Mouse (Mus musculus): ENCODE measurements at regions not wholly inside any gene's neighbourhood (a gene's known extent, or its start where the extent isn't known, plus 50 kb on each side); places are given as distances from the start of the nearest gene placed in this dataset.

- DNase-seq = no peak
These were observed 241.3 kb downstream of the 1500009L16Rik start for GRCm38 (mm10) chr10:83963779-83964643.

DNA sequence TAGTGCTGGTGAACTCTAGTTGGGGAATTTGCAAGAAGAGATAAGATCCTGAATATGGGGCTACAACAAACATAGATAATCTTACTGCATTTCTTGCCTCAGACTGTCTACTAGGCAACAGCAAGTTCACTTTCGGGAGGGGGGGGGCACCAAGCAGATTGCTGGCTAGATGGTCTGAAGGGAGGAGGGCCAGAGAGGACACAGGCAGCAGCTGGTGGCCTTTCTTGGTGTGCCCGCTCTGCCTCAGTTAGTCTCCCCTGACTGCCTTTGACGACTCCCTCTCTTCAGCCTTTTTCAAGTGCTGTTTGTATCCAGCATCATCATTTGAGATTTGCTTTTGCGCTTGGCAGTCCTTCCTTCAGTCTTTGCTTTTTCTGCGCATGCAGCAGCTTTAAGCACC lies 242.2 kb downstream of the 1500009L16Rik start:
- DNase-seq = no peak

GRCm38 (mm10) chr10:83970501-83970900 lies 247.8 kb downstream of the 1500009L16Rik start:
- DNase-seq = peak; percentile 53

DNA sequence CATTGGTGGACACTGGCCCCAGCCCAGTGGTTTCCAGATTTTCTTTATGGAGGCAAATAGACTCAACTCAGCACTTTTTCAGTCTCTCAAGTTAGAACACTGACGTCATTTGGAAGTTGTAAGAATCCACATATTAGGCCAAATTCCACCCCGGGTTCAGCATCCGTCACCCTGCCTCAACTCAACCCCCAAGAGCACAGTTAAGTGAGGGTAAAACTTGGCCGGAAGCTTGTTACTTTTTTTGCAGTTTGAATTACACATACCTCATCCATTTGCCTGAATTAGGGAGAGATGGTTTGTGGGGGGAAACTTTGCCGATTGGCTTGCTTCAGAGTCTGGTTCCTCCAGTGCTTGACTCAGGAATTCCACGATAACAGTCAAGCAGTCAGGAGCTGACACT lies 251.9 kb downstream of the 1500009L16Rik start:
- peak; percentile 43 for DNase-seq

DNA sequence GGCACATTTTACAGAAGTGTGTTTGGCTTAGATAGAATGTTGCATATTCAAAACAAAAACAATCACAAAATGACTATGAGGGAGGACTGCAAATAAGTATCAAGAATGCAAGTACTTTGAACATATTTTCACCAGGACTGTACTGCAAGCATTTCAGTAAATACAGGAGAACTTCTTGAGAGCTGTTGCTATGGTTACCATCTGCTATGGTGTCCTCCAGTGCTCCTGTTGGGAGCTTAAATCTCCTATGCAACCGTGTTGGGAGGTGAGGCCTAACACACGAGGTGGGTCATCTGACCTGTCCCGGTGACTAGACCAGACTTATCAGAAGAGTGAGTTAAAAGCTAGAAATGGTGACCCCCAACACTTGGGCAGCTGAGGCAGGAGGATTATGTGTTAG lies 253.9 kb downstream of the 1500009L16Rik start:
- DNase-seq = no peak

GRCm38 (mm10) chr10:83979930-83980329 lies 257.3 kb downstream of the 1500009L16Rik start:
- no peak for DNase-seq

DNA sequence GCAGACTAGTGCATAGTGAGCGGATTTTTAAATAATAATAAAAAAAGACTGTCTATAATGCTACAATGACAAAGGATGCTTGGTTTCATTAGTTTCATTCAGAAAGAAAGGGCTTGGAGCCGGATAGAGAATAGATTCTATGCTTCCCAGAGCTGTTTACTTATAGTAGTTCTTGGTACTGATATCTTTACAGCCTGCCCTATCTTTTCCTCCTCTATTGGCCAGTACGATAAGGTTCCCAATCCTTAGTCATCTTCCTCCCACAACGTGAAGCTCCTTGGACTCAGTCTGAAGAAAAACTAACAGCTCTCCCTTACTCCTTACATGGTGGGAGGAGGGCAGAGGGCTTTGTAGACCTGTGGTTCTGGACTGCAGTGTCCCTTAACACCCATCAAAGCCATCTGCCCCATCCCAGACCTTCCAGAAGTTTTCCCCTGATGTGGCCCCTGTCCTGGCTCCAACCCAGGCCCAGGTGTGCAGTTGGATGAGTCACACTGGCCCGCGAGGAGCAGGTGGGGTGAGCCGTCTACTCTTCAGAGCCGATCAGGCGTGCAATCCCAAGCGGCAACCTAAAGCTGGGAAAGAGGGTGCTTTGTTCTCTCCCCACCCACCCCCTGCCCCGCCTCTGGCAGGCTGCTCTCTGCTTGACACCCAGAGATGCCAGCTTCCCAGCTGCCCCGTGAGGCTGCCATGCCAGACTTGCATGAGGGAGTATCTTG lies 262.2 kb downstream of the 1500009L16Rik start:
- no peak for DNase-seq

- DNase-seq = peak; percentile 48
These were observed 270.1 kb downstream of the 1500009L16Rik start for GRCm38 (mm10) chr10:83992577-83993305.

- DNase-seq = peak; percentile 19
These were observed 272.4 kb downstream of the 1500009L16Rik start for GRCm38 (mm10) chr10:83995026-83995600.

- peak; percentile 90 for DNase-seq
These were observed 273.2 kb downstream of the 1500009L16Rik start for GRCm38 (mm10) chr10:83995913-83996312.

GRCm38 (mm10) chr10:83996489-83996888 lies 273.8 kb downstream of the 1500009L16Rik start:
- no peak for DNase-seq

GRCm38 (mm10) chr10:84000436-84001208 lies 278.0 kb downstream of the 1500009L16Rik start:
- DNase-seq = peak; percentile 79

DNA sequence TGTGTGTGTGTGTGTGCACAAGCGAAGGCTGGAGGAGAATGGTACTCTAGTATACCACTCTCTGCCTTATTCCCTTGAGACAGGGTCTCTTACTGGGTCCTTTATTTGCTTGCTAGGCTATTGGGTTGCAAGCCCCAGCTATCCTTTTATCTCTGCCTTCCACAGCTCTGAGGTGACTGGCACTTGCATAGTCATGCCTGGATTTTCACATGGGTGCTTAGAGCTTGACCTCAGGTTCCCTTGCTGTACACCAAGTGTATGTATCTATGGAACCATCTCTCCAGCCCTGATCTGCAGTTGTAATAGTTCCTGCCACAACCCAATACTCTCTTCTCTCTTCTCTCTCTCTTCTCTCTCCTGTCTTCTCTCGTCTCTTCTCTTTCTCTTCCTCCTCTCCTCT lies 280.1 kb downstream of the 1500009L16Rik start:
- DNase-seq = no peak

GRCm38 (mm10) chr10:84003601-84004149 lies 281.0 kb downstream of the 1500009L16Rik start:
- no peak for DNase-seq

DNA sequence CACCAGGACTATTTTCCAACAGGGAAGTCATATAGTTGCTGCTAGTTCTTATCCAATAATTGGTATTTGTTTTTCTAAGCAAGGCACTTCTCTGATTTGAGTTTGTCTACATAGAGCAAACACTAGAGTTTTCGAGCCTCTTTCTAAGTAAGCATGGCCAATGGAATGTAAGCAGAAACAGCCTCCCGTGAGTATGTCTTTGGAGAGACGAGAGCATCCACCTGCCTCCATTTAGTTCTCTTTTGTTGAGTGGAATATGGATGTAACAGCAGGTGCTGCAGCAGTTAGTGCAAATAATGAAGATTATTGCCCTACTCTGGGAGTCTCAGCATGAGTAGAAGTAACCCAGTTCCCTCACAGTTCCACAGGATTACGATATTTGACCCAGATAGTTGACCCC lies 286.3 kb downstream of the 1500009L16Rik start:
- no peak for DNase-seq

DNA sequence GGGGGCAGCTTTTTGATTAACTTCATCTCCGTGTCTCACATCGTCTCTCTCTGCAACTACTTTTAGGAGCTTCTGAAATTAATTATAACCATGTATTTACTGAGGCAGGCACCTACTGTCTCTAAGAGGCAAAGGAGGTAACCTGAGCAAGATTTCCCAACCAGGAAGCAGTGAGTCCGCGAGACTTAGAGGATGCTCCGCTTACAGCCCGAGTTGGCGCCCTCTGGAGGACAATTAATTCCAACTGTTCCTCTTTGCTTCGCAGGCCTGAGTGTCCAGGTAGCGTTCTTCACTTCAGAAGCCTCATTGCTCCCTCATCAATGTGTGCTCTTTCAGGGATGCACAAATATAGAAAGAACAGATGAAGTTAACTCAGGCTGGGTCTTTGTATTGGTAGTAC lies 296.7 kb downstream of the 1500009L16Rik start:
- peak; percentile 68 for DNase-seq

GRCm38 (mm10) chr10:84020023-84020620 lies 297.5 kb downstream of the 1500009L16Rik start:
- DNase-seq = peak; percentile 61

DNA sequence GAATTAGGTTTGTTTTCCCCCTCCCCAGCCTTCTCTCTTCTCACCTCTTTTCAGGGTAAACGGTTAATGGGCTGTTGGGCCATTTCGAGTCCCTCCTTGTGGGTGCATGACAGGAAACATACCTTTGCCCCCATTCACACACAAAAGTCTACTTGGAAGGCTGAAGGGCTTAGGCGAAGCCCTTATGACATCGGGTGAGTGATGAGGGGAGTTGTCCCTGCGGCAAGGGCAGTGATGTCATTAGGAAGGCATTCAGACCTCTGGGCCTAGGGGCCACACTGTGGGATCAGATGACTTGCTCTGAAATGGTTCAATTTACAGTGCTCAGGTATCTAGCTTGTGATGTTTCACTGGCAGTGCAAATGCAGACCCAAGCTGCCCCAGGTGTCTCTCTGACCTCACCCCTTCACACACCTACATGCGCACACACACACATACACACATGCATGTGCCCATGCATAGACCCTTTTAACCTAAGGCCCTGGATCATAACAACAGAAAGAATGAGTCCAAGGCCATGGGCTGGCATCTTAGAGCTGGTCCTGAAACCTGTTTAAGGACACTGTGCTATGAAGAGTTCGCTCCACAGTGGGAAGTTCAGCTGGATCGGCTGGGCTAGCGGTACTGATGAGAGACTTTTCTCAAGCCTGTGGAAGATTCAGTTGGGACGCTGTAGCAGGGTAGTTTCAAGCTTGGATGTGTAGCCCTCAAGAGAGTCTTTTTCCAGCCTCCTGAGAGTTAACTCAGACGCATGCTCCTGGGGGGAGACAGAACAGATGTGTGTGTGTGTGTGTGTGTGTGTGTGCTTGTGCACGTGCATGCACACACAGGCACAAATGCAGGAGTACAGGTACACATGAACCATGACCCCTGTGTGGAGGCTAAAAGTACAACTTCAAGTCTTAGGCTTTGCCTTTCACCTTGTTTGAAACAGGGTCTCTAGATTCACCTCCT lies 298.8 kb downstream of the 1500009L16Rik start:
- no peak for DNase-seq

DNA sequence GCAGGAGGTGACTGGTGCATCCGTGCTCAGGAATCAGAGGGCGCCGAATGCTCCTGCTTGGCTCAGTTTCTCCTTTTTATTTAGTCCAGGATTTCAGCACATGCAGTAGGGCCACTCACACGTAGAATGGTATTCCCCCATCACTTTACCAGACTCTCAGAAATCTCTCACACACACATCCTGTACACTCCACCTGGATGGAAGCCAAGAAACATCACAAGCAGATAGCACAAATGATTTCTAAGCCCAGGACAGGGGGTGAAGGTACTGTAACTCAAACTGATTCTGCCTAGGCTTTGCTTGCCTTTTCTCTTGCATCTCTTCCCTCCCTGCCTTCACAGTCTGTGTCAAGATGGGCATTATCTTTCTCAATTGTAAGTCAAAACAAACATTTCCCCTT lies 301.6 kb downstream of the 1500009L16Rik start:
- DNase-seq = peak; percentile 44

DNA sequence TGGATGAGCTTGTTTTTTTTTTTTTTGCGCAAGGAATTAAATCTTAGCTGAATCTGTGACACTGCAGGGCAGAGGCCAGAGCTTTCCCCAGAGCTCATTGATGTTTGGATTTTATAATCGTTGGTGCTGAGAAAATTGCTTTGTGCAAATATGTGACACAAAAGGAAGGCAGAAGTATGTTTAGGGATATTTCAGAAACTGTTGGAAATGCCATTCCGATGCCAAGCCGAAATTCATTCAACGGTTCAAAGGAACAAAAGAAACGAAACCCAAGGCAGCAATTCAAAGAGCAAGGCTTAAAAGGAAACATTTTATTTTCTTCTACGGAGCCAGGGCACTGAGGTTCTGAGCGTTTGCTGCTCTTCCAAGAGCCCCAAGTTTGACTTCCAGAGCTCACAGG lies 302.2 kb downstream of the 1500009L16Rik start:
- DNase-seq = peak; percentile 48
